8 mouse cellular contexts compared by ENCODE assay signal in genomic region chr17:29397480-29398433, GRCm38 (mm10). TPM values are rescaled to one million over a fixed set of nuclear protein-coding genes. Genes with fewer than 3 reads are reported as not detected.
A peak's percentile ranks its signal among the peaks of the same experiment; 100 is the strongest.
DNase-seq lines count a peak whose midpoint lies in the region; ATAC-seq and TF ChIP-seq lines count a peak whose summit lies in the region.

No protein-coding gene starts in this region.

- ATAC-seq in liver, embryonic 16.5 days (ENCODE audit: low read depth): peak; percentile 74
- peak; percentile 70 for ATAC-seq in neural tube, embryonic 12.5 days (ENCODE audit: low FRiP score, low read depth)

- H3K9me3 ChIP-seq in liver, embryonic 16.5 days (replicated peaks; ENCODE audit: control insufficient read depth, low read length): no peaks in the 10 kb centered on the region
- H3K9me3 ChIP-seq in neural tube, embryonic 12.5 days: no peaks in the 10 kb centered on the region

- peak; percentile 56 for TF ChIP-seq CTCF in heart, adult 2 months (IDR thresholded peaks at IDR 0.05)

- H3K79me2 ChIP-seq in heart, adult 2 months (replicated peaks; ENCODE audit: control insufficient read depth, insufficient read depth, low read length): no peaks in the 10 kb centered on the region

- TF ChIP-seq POLR2A in heart, adult 2 months (IDR thresholded peaks at IDR 0.05; ENCODE audit: insufficient read depth, low read depth, low read length): no peak

- no peaks in the 10 kb centered on the region for H3K36me3 ChIP-seq in heart, adult 2 months (ENCODE audit: control insufficient read depth, insufficient read depth, low read length)
- H3K36me3 ChIP-seq in liver, embryonic 16.5 days (ENCODE audit: control insufficient read depth, insufficient read depth): no peaks in the 10 kb centered on the region
- no peaks in the 10 kb centered on the region for H3K36me3 ChIP-seq in neural tube, embryonic 12.5 days

- H3K4me2 ChIP-seq in liver, embryonic 16.5 days (ENCODE audit: low read depth, low read length): peak overlapping the region; percentile 75
- H3K4me2 ChIP-seq in neural tube, embryonic 12.5 days (replicated peaks): peak overlapping the region; percentile 69

- intact Hi-C loops in heart, adult 2 months (cut with DNase I): loop anchor here (1.0 kb wide), 2 partner anchors 95 to 117 kb away; no protein-coding TSS in a partner anchor

- H3K9ac ChIP-seq in heart, adult 2 months (ENCODE audit: low read depth, low read length): peak overlapping the region; percentile 2; the same call in 1 of the 2 replicates
- H3K9ac ChIP-seq in liver, embryonic 16.5 days (ENCODE audit: low read depth, low read length): peak overlapping the region; percentile 61
- H3K9ac ChIP-seq in neural tube, embryonic 12.5 days: peak overlapping the region; percentile 45; the same call in 1 of the 2 replicates

- H3K4me1 ChIP-seq in heart, adult 2 months (ENCODE audit: control insufficient read depth, insufficient read depth, low read length): peaks cover 9% of the 10 kb centered on the region
- H3K4me1 ChIP-seq in liver, embryonic 16.5 days (ENCODE audit: control insufficient read depth, low read depth, low read length): peaks cover 49% of the 10 kb centered on the region
- peaks cover 28% of the 10 kb centered on the region for H3K4me1 ChIP-seq in neural tube, embryonic 12.5 days

- peak; percentile 29 for DNase-seq in right cerebral cortex, adult 18-20 months
- DNase-seq in right cerebral cortex, postnatal 36 days (ENCODE audit: low spot score in 2 of 2): no peak
- peak; percentile 79 for DNase-seq in embryo, embryonic 11.5 days (ENCODE audit: low read depth, low spot score)
- DNase-seq in heart, adult 2 months: peak; percentile 92 to 93
- DNase-seq in kidney, adult 18-20 months: peak; percentile 84
- peak; percentile 55 to 72 for DNase-seq in thymus, adult 18-20 months

- TF ChIP-seq EP300 in heart, adult 2 months (IDR thresholded peaks at IDR 0.05; ENCODE audit: insufficient read depth, low read depth, low read length): 0 out of 2 replicates have a peak, but pooled peaks have one; percentile 23

- 2% methylated on average over 27 of the region's 27 CpGs for WGBS in heart, adult 2 months
- 2% methylated on average over 27 of the region's 27 CpGs for WGBS in liver, embryonic 16.5 days (ENCODE audit: insufficient replicate concordance)
- under 1% methylated on average over 27 of the region's 27 CpGs for WGBS in neural tube, embryonic 12.5 days

- peak overlapping the region; percentile 34 for H3K4me3 ChIP-seq in heart, adult 2 months
- peak overlapping the region; percentile 49 for H3K4me3 ChIP-seq in liver, embryonic 16.5 days (ENCODE audit: low read depth, low read length)
- peak overlapping the region; percentile 22; the same call in 1 of the 2 replicates for H3K4me3 ChIP-seq in neural tube, embryonic 12.5 days

- H3K27ac ChIP-seq in heart, adult 2 months: peak overlapping the region; percentile 70
- peak overlapping the region; percentile 73 for H3K27ac ChIP-seq in liver, embryonic 16.5 days (ENCODE audit: low read length)
- peak overlapping the region; percentile 62; the same call in 1 of the 2 replicates for H3K27ac ChIP-seq in neural tube, embryonic 12.5 days

- no peaks in the 10 kb centered on the region for H3K27me3 ChIP-seq in heart, adult 2 months (ENCODE audit: control insufficient read depth, insufficient read depth, low read length)
- H3K27me3 ChIP-seq in liver, embryonic 16.5 days (ENCODE audit: control insufficient read depth, insufficient read depth, low read depth, low read length): no peaks in the 10 kb centered on the region
- H3K27me3 ChIP-seq in neural tube, embryonic 12.5 days (replicated peaks): no peaks in the 10 kb centered on the region

RNA-seq across cellular contexts. Expression of gene Fgd2, which starts 37.0 kb away (rescaled TPM):
- total RNA-seq in heart, adult 2 months (2021): 1 to 10 TPM; 1.9 to 2.4 TPM
- polyA plus RNA-seq in heart, adult 2 months (2012; rRNA removed): 5.9 and 9.2 TPM in 2 replicates
- 7.7 and 8.1 TPM in 2 replicates for polyA plus RNA-seq in liver, embryonic 16.5 days (2015; fragmentation: Nextera tagmentation; extraction: Ambion mirVana)
- 3.7 and 4.2 TPM in 2 replicates for polyA plus RNA-seq in neural tube, embryonic 12.5 days (2016; fragmentation: Nextera tagmentation; extraction: Ambion mirVana)

RNA-seq across cellular contexts. Expression of gene Mtch1, which starts 50.0 kb away (rescaled TPM):
- 100 to 1,000 TPM; 186 to 203 TPM for total RNA-seq in heart, adult 2 months (2021)
- polyA plus RNA-seq in heart, adult 2 months (2012; rRNA removed): 234 and 293 TPM in 2 replicates
- 33.3 and 48.5 TPM in 2 replicates for polyA plus RNA-seq in liver, embryonic 16.5 days (2015; fragmentation: Nextera tagmentation; extraction: Ambion mirVana)
- polyA plus RNA-seq in neural tube, embryonic 12.5 days (2016; fragmentation: Nextera tagmentation; extraction: Ambion mirVana): 468 and 479 TPM in 2 replicates

Comparison
In these comparisons a context has a peak if more than half of its experiments do, and no peak if none do; other contexts are left out.
1. DNase-seq: peak in right cerebral cortex, adult 18-20 months (single experiment), embryo, embryonic 11.5 days (single experiment), heart, adult 2 months (2 of 2), kidney, adult 18-20 months (single experiment) and thymus, adult 18-20 months (2 of 2); none in right cerebral cortex, postnatal 36 days (0 of 2).
2. H3K9ac ChIP-seq: peak in every context shown above with its lines; median percentile 61 in liver, embryonic 16.5 days; 45 in neural tube, embryonic 12.5 days; 2 in heart, adult 2 months.
3. Peak in every context shown above with its lines, with median percentiles within 50 percentile points of each other: H3K27ac ChIP-seq and H3K4me3 ChIP-seq.